19 mouse cellular contexts compared by ENCODE assay signal in genomic region chr11:92758383-92758964, GRCm38 (mm10).
"Had no signal": no experiment of that assay in that cellular context is flagged by ENCODE, and none has a peak within 500 bp of the region (broad histone marks: within the 10 kb centered on the region; RNA-seq: fewer than 3 reads in every experiment).

No protein-coding gene starts in this region.

- H3K27ac ChIP-seq: limb, embryonic 12.5 days; limb, embryonic 15.5 days; liver, embryonic 14.5 days; midbrain, embryonic 10.5 days; midbrain, embryonic 13.5 days; stomach, embryonic 15.5 days had no signal

- H3K36me3 ChIP-seq: limb, embryonic 12.5 days; limb, embryonic 15.5 days; midbrain, embryonic 10.5 days; midbrain, embryonic 13.5 days; stomach, embryonic 15.5 days had no signal

- ATAC-seq: liver, postnatal 0 days; lung, postnatal 0 days; midbrain, embryonic 13.5 days had no signal

- H3K4me1 ChIP-seq: limb, embryonic 12.5 days; limb, embryonic 15.5 days; megakaryocyte, embryonic 14.5 days; midbrain, embryonic 10.5 days; midbrain, embryonic 13.5 days; stomach, embryonic 15.5 days had no signal

- H3K9me3 ChIP-seq: limb, embryonic 12.5 days; limb, embryonic 15.5 days; megakaryocyte, embryonic 14.5 days; midbrain, embryonic 10.5 days; midbrain, embryonic 13.5 days; stomach, embryonic 15.5 days had no signal

- H3K4me3 ChIP-seq: limb, embryonic 12.5 days; limb, embryonic 15.5 days; megakaryocyte, embryonic 14.5 days; midbrain, embryonic 10.5 days; midbrain, embryonic 13.5 days; stomach, embryonic 15.5 days had no signal

- H3K27me3 ChIP-seq: limb, embryonic 12.5 days; limb, embryonic 15.5 days; megakaryocyte, embryonic 14.5 days; midbrain, embryonic 13.5 days; stomach, embryonic 15.5 days had no signal

- H3K9ac ChIP-seq: limb, embryonic 12.5 days; limb, embryonic 15.5 days; liver, embryonic 14.5 days; liver, postnatal 0 days; lung, embryonic 14.5 days; midbrain, embryonic 13.5 days; stomach, embryonic 15.5 days had no signal

- DNase-seq: kidney, adult 9 months; kidney, postnatal 14 days; kidney, postnatal 4 days; left cerebral cortex, postnatal 4 days; liver, postnatal 0 days; lung, embryonic 14.5 days; lung, postnatal 36 days; right cerebral cortex, postnatal 25 days; spleen, adult 18-20 months; thymus, postnatal 36 days had no signal

- H3K4me2 ChIP-seq: limb, embryonic 12.5 days; limb, embryonic 15.5 days; liver, embryonic 11.5 days; lung, embryonic 14.5 days; midbrain, embryonic 13.5 days; stomach, embryonic 15.5 days had no signal
